Mouse (Mus musculus): Measurements from ENCODE around the gene Cybb.
"Not testable (repeated sequence)": the region's sequence is repeated elsewhere in the genome, so short reads cannot be mapped to it uniquely, and the experiment has no call there.

Gene Cybb

GRCm38 (mm10) chrX:9487671-9488070 is at the start of gene Cybb:
Cybb (minus strand) TSS chrX:9487771.
- in situ Hi-C loops (cut with MboI; ENCODE audit: low pct_unique_long_range_greater_than_20kb in 1 of 2, low sequenced_read_pairs in 2 of 2, unreplicated experiment in 1 of 2): no loop called here

- in situ Hi-C loops (cut with MboI; ENCODE audit: low pct_unique_long_range_greater_than_20kb in 1 of 2, low sequenced_read_pairs in 2 of 2, unreplicated experiment in 1 of 2): no loop called here
Observed at GRCm38 (mm10) chrX:9536881-9537280, 49.3 kb upstream of the Cybb start.

- in situ Hi-C loops (cut with MboI; ENCODE audit: low pct_unique_long_range_greater_than_20kb in 1 of 2, low sequenced_read_pairs in 2 of 2, unreplicated experiment in 1 of 2): not testable (repeated sequence)
Observed at GRCm38 (mm10) chrX:9519969-9520368, 32.4 kb upstream of the Cybb start.

- in situ Hi-C loops (cut with MboI; ENCODE audit: low pct_unique_long_range_greater_than_20kb in 1 of 2, low sequenced_read_pairs in 2 of 2, unreplicated experiment in 1 of 2): not testable (repeated sequence)
Observed at GRCm38 (mm10) chrX:9517531-9517930, 30.0 kb upstream of the Cybb start.

- in situ Hi-C loops (cut with MboI; ENCODE audit: low pct_unique_long_range_greater_than_20kb in 1 of 2, low sequenced_read_pairs in 2 of 2, unreplicated experiment in 1 of 2): not testable (repeated sequence)
Observed at GRCm38 (mm10) chrX:9475036-9475435, 12.5 kb downstream of the Cybb start.

- in situ Hi-C loops (cut with MboI; ENCODE audit: low pct_unique_long_range_greater_than_20kb in 1 of 2, low sequenced_read_pairs in 2 of 2, unreplicated experiment in 1 of 2): no loop called here
Observed at GRCm38 (mm10) chrX:9474440-9474839, 13.1 kb downstream of the Cybb start.

GRCm38 (mm10) chrX:9473768-9474167 is 13.8 kb downstream of the Cybb start:
- in situ Hi-C loops (cut with MboI; ENCODE audit: low pct_unique_long_range_greater_than_20kb in 1 of 2, low sequenced_read_pairs in 2 of 2, unreplicated experiment in 1 of 2): no loop called here

- in situ Hi-C loops (cut with MboI; ENCODE audit: low pct_unique_long_range_greater_than_20kb in 1 of 2, low sequenced_read_pairs in 2 of 2, unreplicated experiment in 1 of 2): no loop called here
Observed at GRCm38 (mm10) chrX:9470811-9471388, 16.7 kb downstream of the Cybb start.

GRCm38 (mm10) chrX:9469100-9469499 is 18.5 kb downstream of the Cybb start:
- in situ Hi-C loops (cut with MboI; ENCODE audit: low pct_unique_long_range_greater_than_20kb in 1 of 2, low sequenced_read_pairs in 2 of 2, unreplicated experiment in 1 of 2): no loop called here

- in situ Hi-C loops (cut with MboI; ENCODE audit: low pct_unique_long_range_greater_than_20kb in 1 of 2, low sequenced_read_pairs in 2 of 2, unreplicated experiment in 1 of 2): no loop called here
Observed at GRCm38 (mm10) chrX:9467020-9467419, 20.6 kb downstream of the Cybb start.

- in situ Hi-C loops (cut with MboI; ENCODE audit: low pct_unique_long_range_greater_than_20kb in 1 of 2, low sequenced_read_pairs in 2 of 2, unreplicated experiment in 1 of 2): no loop called here
Observed at GRCm38 (mm10) chrX:9465890-9466289, 21.7 kb downstream of the Cybb start.

GRCm38 (mm10) chrX:9462671-9463070 is 24.9 kb downstream of the Cybb start:
- in situ Hi-C loops (cut with MboI; ENCODE audit: low pct_unique_long_range_greater_than_20kb in 1 of 2, low sequenced_read_pairs in 2 of 2, unreplicated experiment in 1 of 2): no loop called here

GRCm38 (mm10) chrX:9461399-9461798 is 26.2 kb downstream of the Cybb start:
- in situ Hi-C loops (cut with MboI; ENCODE audit: low pct_unique_long_range_greater_than_20kb in 1 of 2, low sequenced_read_pairs in 2 of 2, unreplicated experiment in 1 of 2): no loop called here

GRCm38 (mm10) chrX:9460387-9460930 is 27.1 kb downstream of the Cybb start:
- in situ Hi-C loops (cut with MboI; ENCODE audit: low pct_unique_long_range_greater_than_20kb in 1 of 2, low sequenced_read_pairs in 2 of 2, unreplicated experiment in 1 of 2): no loop called here

- in situ Hi-C loops (cut with MboI; ENCODE audit: low pct_unique_long_range_greater_than_20kb in 1 of 2, low sequenced_read_pairs in 2 of 2, unreplicated experiment in 1 of 2): no loop called here
Observed at GRCm38 (mm10) chrX:9452375-9452774, 35.2 kb downstream of the Cybb start.

- in situ Hi-C loops (cut with MboI; ENCODE audit: low pct_unique_long_range_greater_than_20kb in 1 of 2, low sequenced_read_pairs in 2 of 2, unreplicated experiment in 1 of 2): no loop called here
Observed at GRCm38 (mm10) chrX:9447284-9447683, 40.3 kb downstream of the Cybb start.

GRCm38 (mm10) chrX:9441102-9441501 is 46.5 kb downstream of the Cybb start:
- in situ Hi-C loops (cut with MboI; ENCODE audit: low pct_unique_long_range_greater_than_20kb in 1 of 2, low sequenced_read_pairs in 2 of 2, unreplicated experiment in 1 of 2): no loop called here

- in situ Hi-C loops (cut with MboI; ENCODE audit: low pct_unique_long_range_greater_than_20kb in 1 of 2, low sequenced_read_pairs in 2 of 2, unreplicated experiment in 1 of 2): no loop called here
Observed at GRCm38 (mm10) chrX:9440556-9440955, 47.0 kb downstream of the Cybb start.

GRCm38 (mm10) chrX:9439257-9439656 is 48.3 kb downstream of the Cybb start:
- in situ Hi-C loops (cut with MboI; ENCODE audit: low pct_unique_long_range_greater_than_20kb in 1 of 2, low sequenced_read_pairs in 2 of 2, unreplicated experiment in 1 of 2): no loop called here

- in situ Hi-C loops (cut with MboI; ENCODE audit: low pct_unique_long_range_greater_than_20kb in 1 of 2, low sequenced_read_pairs in 2 of 2, unreplicated experiment in 1 of 2): no loop called here
Observed at GRCm38 (mm10) chrX:9413889-9414288, 73.7 kb downstream of the Cybb start.

All from mouse embryonic stem cell (cell line).